ENCODE assay signal across 19 mouse cellular contexts in the genomic region with DNA sequence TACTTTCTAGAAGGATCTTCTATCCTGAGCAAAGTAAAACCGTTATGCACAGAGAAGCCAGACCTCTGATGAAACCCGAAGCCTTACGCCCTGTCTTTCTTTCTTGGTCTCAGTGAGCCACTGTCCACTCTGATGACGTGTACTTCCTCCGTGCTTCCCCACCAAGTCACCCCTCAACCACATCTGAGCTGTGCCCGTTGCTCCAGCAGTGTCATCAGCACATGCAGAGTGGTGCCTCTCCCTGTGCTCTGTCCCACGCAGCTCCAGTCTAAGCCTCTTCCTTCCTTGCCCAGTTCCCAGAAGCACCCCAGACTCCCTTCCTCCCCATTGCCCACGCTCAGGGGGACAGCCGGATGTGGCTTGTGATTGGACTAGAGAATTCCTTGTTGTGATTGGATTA.
"Had no signal": no experiment of that assay in that cellular context is flagged by ENCODE, and none has a peak within 500 bp of the region (broad histone marks: within the 10 kb centered on the region; RNA-seq: fewer than 3 reads in every experiment).

No protein-coding gene starts in this region.

- H3K4me1 ChIP-seq: kidney, embryonic 15.5 days; limb, embryonic 12.5 days; limb, embryonic 15.5 days; midbrain, embryonic 12.5 days had no signal

- H3K27ac ChIP-seq: kidney, embryonic 15.5 days; left cerebral cortex, adult 2 months; limb, embryonic 12.5 days; limb, embryonic 15.5 days; liver, embryonic 14.5 days; midbrain, embryonic 12.5 days had no signal

- H3K4me2 ChIP-seq: kidney, embryonic 15.5 days; limb, embryonic 12.5 days; limb, embryonic 15.5 days; liver, embryonic 11.5 days; midbrain, embryonic 12.5 days had no signal

- H3K4me3 ChIP-seq: kidney, embryonic 15.5 days; left cerebral cortex, adult 2 months; limb, embryonic 12.5 days; limb, embryonic 15.5 days; midbrain, embryonic 12.5 days had no signal

- H3K36me3 ChIP-seq: kidney, embryonic 15.5 days; limb, embryonic 12.5 days; limb, embryonic 15.5 days; midbrain, embryonic 12.5 days had no signal

- H3K9me3 ChIP-seq: kidney, embryonic 15.5 days; limb, embryonic 12.5 days; limb, embryonic 15.5 days; midbrain, embryonic 12.5 days had no signal

- H3K9ac ChIP-seq: kidney, embryonic 15.5 days; limb, embryonic 12.5 days; limb, embryonic 15.5 days; liver, embryonic 14.5 days; liver, postnatal 0 days; midbrain, embryonic 12.5 days had no signal

- DNase-seq: kidney, adult 11 months; kidney, adult 8-10 months; kidney, postnatal 10 days; kidney, postnatal 36 days; layer of hippocampus, postnatal 36 days; liver, postnatal 0 days; lung, postnatal 14 days; lung, postnatal 4 days; thymus, adult 2 months; thymus, postnatal 14 days; thymus, postnatal 4 days had no signal

- ATAC-seq: liver, postnatal 0 days; midbrain, embryonic 16.5 days had no signal

- H3K27me3 ChIP-seq: kidney, embryonic 15.5 days; limb, embryonic 12.5 days; limb, embryonic 15.5 days; midbrain, embryonic 12.5 days had no signal
